Mouse (Mus musculus) liver, embryonic 14.5 days (tissue): ENCODE measurements around the gene Sdcbp2.

Source experiments
- CTCF ChIP-seq: IDR thresholded peaks from 2 replicates; pipeline ENCODE4 v1.5.1; 2016; ENCODE audit warnings: antibody characterized with exemption, low read depth, control low read depth
- EP300 ChIP-seq: IDR thresholded peaks from 2 replicates; pipeline ENCODE4 v1.6.1; 2016; ENCODE audit warnings: antibody characterized with exemption, low read depth

DNA sequence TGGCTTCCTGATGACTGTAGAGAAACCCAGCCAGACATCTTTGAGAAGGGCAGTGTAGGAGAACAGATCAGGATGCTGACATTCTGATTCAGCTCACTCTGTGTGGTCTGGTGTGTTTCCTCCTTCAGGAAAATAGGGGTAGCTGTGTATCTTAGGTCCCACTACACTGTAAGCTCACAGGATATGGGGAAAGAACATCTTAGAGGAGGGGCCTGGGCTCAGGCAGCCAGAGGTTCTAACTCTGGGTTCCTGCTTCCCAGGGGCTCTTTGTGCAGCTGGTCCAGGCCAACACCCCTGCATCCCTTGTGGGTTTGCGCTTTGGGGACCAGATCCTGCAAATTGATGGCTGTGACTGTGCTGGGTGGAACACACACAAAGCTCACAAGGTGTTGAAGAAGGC is 14.4 kb downstream of the Sdcbp2 start:
- no peak for TF ChIP-seq EP300
- no peak for TF ChIP-seq CTCF
